Mouse (Mus musculus) gastrocnemius, postnatal 14 days (tissue): ENCODE results near the gene Zglp1. TPM values are rescaled to one million over a fixed set of nuclear protein-coding genes. Genes with fewer than 3 reads are reported as not detected.

Source experiments
- DNase-seq: peaks from one replicate; pipeline ENCODE4 v3.0.0; 2021; ENCODE audit warnings: mixed read lengths
- intact Hi-C: fragments of 180-260 bp; cut with DNase I; formaldehyde crosslinking; loops from one replicate; pipeline ENCODE4 v1.15.1; 2025; ENCODE audit warnings: low total_unique reads
- long read RNA-seq, 2 experiments: library from polyadenylated mRNA; stranded (forward); transcript quantifications; one replicate each; pipeline ENCODE4 v2.0.0; 2021
- total RNA-seq, 2 experiments: library from RNA; stranded (reverse); gene quantifications; 2 replicates each; pipeline ENCODE4 v1.2.3; 2021

The Zglp1 gene
- not detected for total RNA-seq
- long read RNA-seq, experiment 1 = 0 reads
- long read RNA-seq, experiment 2 = 0 reads

GRCm38 (mm10) chr9:21067006-21067684 lies at the start of gene Zglp1:
Gene Zglp1 (minus strand): TSS chr9:21067093.
- intact Hi-C loops = no loop called here
- DNase-seq = no peak

- no peak for DNase-seq
- intact Hi-C loops = no loop called here
These were observed 48.2 kb upstream of the Zglp1 start for GRCm38 (mm10) chr9:21115105-21115504.

GRCm38 (mm10) chr9:21114190-21114589 lies 47.3 kb upstream of the Zglp1 start:
- no peak for DNase-seq
- intact Hi-C loops = no loop called here

- intact Hi-C loops = no loop called here
- no peak for DNase-seq
These were observed 46.9 kb upstream of the Zglp1 start for GRCm38 (mm10) chr9:21113751-21114150.

- intact Hi-C loops = no loop called here
- no peak for DNase-seq
These were observed 40.8 kb upstream of the Zglp1 start for GRCm38 (mm10) chr9:21107607-21108237.

DNA sequence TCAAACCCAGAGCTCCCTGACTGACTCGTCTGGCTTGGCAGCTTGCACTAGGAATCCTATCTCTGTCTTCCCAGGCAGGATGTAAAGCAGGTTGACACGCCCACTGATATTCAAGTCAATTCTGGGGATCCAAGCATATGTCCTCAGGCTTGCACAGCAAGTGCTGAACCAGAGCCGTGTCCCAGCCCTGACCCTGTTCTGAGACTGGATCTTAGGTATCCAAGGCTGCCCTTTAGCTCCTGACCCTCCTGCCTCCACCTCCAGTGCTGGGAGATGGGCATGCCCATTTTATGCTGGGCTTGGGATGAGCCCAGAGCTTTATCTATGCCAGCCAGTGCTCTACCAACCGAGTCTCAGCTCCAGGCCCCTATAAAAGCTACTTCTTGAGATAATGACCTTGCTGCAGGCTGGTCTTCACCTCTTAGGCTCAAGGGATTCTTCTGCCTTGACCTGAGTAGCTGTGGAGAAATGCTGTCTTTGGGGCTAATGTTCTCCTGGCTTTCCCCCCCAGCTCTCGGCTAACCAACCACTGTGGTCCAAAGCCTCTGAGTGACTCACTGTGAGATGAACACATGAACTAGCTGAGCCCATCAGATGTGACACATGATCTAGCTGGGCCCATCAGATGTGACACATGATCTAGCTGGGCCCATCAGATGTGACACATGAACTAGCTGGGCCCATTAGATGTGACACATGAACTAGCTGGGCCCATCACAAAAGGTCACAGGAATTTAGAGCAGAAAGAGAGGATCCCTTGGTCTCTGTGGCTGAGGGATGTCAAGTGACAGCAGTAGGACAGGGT lies 39.1 kb upstream of the Zglp1 start:
- intact Hi-C loops = no loop called here

GRCm38 (mm10) chr9:21104814-21105213 lies 37.9 kb upstream of the Zglp1 start:
- intact Hi-C loops = no loop called here
- DNase-seq = no peak

More for the DNA sequence above, 39.1 kb upstream of the Zglp1 start:
- no peak for DNase-seq

DNA sequence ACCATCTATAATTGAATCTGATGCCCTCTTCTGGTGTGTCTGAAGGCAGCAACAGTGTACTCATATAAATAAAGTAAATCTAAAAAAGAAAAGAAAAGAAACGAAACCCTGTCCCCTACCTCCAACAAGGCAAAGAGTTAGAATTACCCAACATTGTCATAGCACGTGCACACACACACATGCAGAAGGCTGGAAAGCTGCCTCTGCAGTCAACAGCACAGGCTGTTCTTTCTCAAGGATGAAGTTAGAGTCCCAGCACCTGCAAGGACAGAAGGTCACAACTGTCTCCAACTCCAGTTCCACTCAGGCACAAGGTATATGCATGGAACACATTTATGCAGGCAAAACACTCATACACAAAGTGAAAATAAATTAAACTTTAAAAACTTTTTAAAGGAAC lies 35.2 kb upstream of the Zglp1 start:
- intact Hi-C loops = no loop called here
- no peak for DNase-seq

DNA sequence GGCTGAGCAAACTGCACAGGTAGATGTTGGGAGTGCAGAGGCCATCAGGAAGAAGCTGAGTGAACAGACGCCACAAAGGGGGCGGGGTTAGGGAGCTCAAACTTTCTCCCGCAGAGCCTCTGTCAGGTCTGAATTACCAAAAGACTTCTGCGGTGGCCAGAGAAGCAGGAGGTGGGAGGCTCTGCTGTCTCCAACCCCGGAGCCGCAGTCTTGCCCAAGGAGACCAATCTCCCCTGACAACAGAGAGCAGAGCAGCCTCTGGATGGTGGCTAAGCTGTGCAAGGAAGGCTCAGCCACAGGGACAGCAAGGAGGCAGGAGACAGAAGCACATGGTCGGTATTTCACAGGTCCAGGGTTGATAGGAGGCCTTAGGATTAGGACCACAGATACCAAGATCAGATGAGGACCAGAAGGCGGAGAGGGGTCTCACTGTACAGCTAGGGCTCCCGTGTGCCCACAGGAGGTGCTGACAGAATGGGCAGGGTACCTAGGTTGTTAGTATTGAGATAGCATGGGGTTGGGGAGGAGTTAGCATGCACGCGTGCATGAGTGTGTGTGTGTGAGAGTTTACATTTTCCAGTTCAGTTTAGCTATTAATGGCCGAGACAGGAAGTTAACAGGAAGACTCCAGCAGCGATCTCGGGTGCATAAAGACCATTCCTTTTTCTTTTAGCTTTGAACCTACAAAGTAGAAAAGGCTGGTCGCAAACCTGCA lies 33.7 kb upstream of the Zglp1 start:
- DNase-seq = no peak
- intact Hi-C loops = no loop called here

DNA sequence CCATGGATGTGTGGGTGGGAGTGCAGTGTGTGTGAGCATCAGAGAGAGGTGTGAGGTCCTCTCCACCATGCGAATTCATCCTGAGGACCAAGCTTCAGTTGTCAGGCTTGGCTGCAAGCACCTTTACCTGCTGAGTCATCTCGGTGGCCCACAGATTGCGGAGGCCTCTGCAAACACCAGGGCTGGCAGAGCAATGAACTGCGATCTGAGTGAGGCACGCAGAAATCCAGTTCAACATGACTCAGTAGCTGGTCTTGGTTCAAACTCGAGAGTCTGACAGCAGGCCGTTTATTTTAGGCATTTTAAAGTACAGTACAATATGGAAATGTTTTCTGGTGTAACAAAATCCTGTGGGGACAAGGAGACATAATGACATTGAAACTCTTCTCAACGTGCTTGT lies 30.9 kb upstream of the Zglp1 start:
- intact Hi-C loops = no loop called here
- DNase-seq = no peak

DNA sequence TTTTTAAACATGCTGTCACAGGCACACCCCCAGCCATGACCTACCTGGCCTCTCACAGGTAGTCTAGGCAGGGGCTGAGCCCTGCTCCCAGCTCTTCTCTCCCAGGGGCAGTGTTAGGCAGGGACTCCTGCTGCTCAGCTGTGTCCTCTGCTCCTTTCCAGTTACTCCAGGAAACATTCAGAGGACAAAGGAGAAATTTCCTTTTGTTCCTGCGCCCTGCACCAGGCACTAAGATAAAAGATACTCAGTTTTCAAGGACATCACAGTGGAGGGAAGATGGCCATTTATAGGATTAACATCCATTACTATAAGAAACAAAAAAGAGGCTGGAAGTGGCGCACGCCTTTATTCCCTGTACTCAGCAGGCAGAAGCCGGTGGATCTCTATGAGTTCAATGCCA lies 29.1 kb upstream of the Zglp1 start:
- intact Hi-C loops = no loop called here
- DNase-seq = no peak

- no peak for DNase-seq
- intact Hi-C loops = no loop called here
These were observed 26.5 kb upstream of the Zglp1 start for GRCm38 (mm10) chr9:21093423-21093822.

DNA sequence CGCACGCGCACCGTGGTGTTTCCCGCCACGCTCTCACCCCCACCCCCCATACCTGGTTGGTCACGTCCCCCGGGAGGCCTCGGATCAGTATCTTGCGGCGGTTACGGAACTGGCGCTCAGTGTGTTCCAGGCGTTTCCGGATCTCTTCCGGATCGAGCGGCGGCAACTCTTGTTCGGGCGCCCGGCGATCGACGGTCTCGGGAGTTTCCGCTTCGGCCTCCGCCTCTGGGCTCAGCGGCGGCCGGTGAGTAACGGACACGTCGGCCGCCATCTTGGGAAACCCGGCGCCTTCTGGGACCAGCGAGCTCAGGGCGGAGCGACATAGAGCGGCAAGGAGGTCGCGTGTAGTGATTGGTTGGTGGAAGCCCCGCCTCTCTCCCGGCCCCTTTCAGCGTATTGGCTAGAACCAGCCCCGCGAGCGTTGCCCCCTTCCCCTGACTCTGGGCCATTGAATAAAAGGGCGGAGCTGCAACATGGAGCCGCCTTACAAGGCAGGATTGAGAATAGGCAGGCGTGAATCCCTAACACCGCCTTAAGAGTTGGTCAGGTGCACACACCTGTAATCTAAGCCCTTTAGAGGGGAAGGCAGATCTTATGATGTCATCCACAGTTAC lies 24.9 kb upstream of the Zglp1 start, which contains the start of the genes Gm38431 and Raver1:
Gm38431 (minus strand) TSS at position 291 of the 614 bp plus-strand sequence.
Raver1 (minus strand) TSS at position 302 of the 614 bp plus-strand sequence.
- peak; percentile 98 for DNase-seq
- intact Hi-C loops = no loop called here

DNA sequence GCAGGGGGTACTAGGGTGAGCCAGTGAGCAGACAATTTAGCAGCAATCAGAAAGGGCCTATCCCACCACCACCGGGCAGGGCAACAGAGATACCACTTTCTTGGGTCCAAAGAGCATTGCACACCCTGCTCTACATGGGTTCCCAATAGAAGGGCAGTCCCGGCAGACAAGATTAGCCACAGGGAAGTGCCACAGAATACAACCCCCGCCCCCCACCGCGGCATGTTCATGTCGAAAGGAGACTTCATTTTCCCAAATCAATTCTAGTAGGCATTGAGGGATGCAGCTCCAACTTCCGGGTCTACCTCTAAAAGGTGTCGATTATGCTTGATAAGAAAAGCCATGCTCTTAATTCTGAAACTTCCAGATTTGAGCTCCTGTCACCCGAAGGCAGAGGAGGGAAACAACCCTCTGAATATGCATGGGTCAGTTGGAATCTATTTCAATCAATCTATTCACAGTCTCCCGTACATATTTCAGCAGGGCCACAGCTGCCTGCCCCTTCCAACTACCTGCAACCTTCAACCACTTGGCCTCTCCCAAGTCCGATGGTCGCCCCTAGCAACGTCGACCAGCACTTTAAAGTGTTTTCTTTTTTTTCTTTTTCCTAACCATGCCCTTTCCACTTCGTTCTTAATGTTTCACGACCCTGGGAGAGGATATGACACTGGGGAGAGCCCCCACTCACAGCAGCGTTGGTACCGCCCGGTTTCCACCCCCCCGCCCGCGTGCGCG lies 24.2 kb upstream of the Zglp1 start:
- DNase-seq = no peak

GRCm38 (mm10) chr9:21090537-21090936 lies 23.6 kb upstream of the Zglp1 start:
- intact Hi-C loops = no loop called here
- no peak for DNase-seq

More for the DNA sequence above, 24.2 kb upstream of the Zglp1 start:
- intact Hi-C loops = no loop called here

- intact Hi-C loops = no loop called here
- no peak for DNase-seq
These were observed 16.4 kb upstream of the Zglp1 start for GRCm38 (mm10) chr9:21083324-21083723.

GRCm38 (mm10) chr9:21081127-21081526 lies 14.2 kb upstream of the Zglp1 start:
- intact Hi-C loops = no loop called here
- DNase-seq = no peak

- no peak for DNase-seq
- intact Hi-C loops = no loop called here
These were observed 8.7 kb upstream of the Zglp1 start for GRCm38 (mm10) chr9:21075625-21076024.

DNA sequence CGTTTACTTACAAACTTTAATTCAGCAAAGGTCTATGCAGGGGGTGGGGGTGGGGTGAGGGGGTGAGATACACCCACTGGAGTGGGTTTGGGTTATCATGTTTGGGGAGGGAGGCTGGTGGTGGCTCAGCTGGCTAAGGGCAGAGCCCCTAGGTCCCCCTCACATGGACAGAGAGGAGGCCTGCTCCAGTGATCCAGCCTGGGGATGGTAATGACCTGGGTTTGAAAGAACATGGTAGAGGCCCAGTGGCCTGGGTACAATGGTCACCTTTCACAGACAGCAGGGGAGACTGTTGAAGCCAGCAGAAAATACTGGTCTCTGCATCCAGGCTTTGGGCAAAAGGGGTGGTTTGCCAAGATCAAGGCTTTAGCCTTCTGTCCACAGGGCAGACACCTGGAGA lies 7.3 kb upstream of the Zglp1 start:
- intact Hi-C loops = no loop called here

More for the DNA sequence above, 7.3 kb upstream of the Zglp1 start:
- no peak for DNase-seq
